Mouse (Mus musculus) CH12.LX (cell line): ENCODE results near the gene Coch. TPM values are rescaled to one million over a fixed set of nuclear protein-coding genes. Genes with fewer than 3 reads are reported as not detected.

Experiments
- DNase-seq: peaks from one replicate; pipeline ENCODE4 v3.0.0-alpha.2; 2013; ENCODE audit errors: extremely low read depth
- H3K27ac ChIP-seq: 2 replicates; pipeline ENCODE4 v1.5.1; 2012; ENCODE audit warnings: low read depth, mild to moderate bottlenecking, control low read depth, moderate library complexity; ENCODE audit not compliant: insufficient read depth
- H3K27me3 ChIP-seq: replicated peaks from 2 replicates; pipeline ENCODE3; 2012; ENCODE audit warnings: inconsistent platforms
- H3K36me3 ChIP-seq, 2 experiments: replicated peaks in 1 of 2; 2 replicates each; pipeline versions ENCODE3 to v1.6.1; 2012; ENCODE audit warnings: inconsistent platforms in 1 of 2, low read length in 1 of 2, mild to moderate bottlenecking in 1 of 2, mixed read lengths in 1 of 2, moderate library complexity in 1 of 2; ENCODE audit not compliant: control insufficient read depth in 1 of 2, insufficient read depth in 1 of 2
- H3K4me1 ChIP-seq, 2 experiments: 2 replicates each; pipeline ENCODE4 v1.6.1; 2012; ENCODE audit warnings: inconsistent platforms in 1 of 2, moderate library complexity in 1 of 2; ENCODE audit not compliant: insufficient read depth in 2 of 2, control insufficient read depth in 1 of 2
- H3K4me2 ChIP-seq: 2 replicates; pipeline ENCODE4 v1.6.1; 2012; ENCODE audit warnings: low read depth, mild to moderate bottlenecking, control low read depth; ENCODE audit not compliant: poor library complexity, insufficient read depth, severe bottlenecking
- H3K4me3 ChIP-seq, 3 experiments: fragments of 150-350 bp in 1 of 3; sonication (generic) in 1 of 3; replicated peaks in 1 of 3; 2 replicates each; pipeline versions ENCODE3 to v1.5.1; 2011 to 2012; ENCODE audit warnings: low read depth in 2 of 3, low read length in 2 of 3, mild to moderate bottlenecking in 2 of 3, moderate library complexity in 2 of 3, control low read depth in 1 of 3, improper control_type of control experiment in 1 of 3, inconsistent platforms in 1 of 3, mixed read lengths in 1 of 3; ENCODE audit not compliant: poor library complexity in 1 of 3
- H3K79me2 ChIP-seq: replicated peaks from 2 replicates; pipeline ENCODE4 v1.6.1; 2012; ENCODE audit warnings: mild to moderate bottlenecking, moderate library complexity; ENCODE audit not compliant: control insufficient read depth, poor library complexity, insufficient read depth, severe bottlenecking; ENCODE audit errors: extremely low read depth
- H3K9ac ChIP-seq: 2 replicates; pipeline ENCODE4 v1.6.1; 2012; ENCODE audit warnings: low read depth, mild to moderate bottlenecking, control low read depth, moderate library complexity; ENCODE audit not compliant: insufficient read depth
- H3K9me3 ChIP-seq: replicated peaks from 2 replicates; pipeline ENCODE3; 2012; ENCODE audit warnings: low read length, inconsistent platforms, mixed read lengths
- BHLHE40 ChIP-seq: IDR thresholded peaks from 2 replicates; pipeline ENCODE4 v1.6.1; 2011; ENCODE audit warnings: mild to moderate bottlenecking, low read depth, low read length, improper control_type of control experiment
- CTCF ChIP-seq, 2 experiments: IDR thresholded peaks in 1 of 2; conservative IDR thresholded peaks in 1 of 2; 2 replicates each; pipeline ENCODE4 v1.5.1; 2011 to 2012; ENCODE audit warnings: low read depth in 2 of 2, low read length in 2 of 2, improper control_type of control experiment in 1 of 2, inconsistent platforms in 1 of 2, mild to moderate bottlenecking in 1 of 2, moderate library complexity in 1 of 2
- E2F4 ChIP-seq: IDR thresholded peaks from 2 replicates; pipeline ENCODE4 v1.6.1; 2011; ENCODE audit warnings: low read depth, low read length, improper control_type of control experiment; ENCODE audit not compliant: insufficient replicate concordance
- ELF1 ChIP-seq: IDR thresholded peaks from 2 replicates; pipeline ENCODE4 v1.6.1; 2014; ENCODE audit warnings: low read depth, mild to moderate bottlenecking, inconsistent platforms, low read length, improper control_type of control experiment
- ETS1 ChIP-seq: conservative IDR thresholded peaks from 2 replicates; pipeline ENCODE4 v1.6.1; 2012; ENCODE audit warnings: low read depth, mild to moderate bottlenecking, inconsistent platforms, low read length, improper control_type of control experiment, moderate library complexity
- GABPA ChIP-seq: IDR thresholded peaks from 2 replicates; pipeline ENCODE4 v1.6.1; 2012; ENCODE audit warnings: low read depth, low read length, improper control_type of control experiment, inconsistent platforms; ENCODE audit not compliant: insufficient replicate concordance
- JUN ChIP-seq: IDR thresholded peaks from 2 replicates; pipeline ENCODE4 v1.6.1; 2011; ENCODE audit warnings: low read depth, mild to moderate bottlenecking, low read length, improper control_type of control experiment, moderate library complexity; ENCODE audit not compliant: insufficient read depth
- MAFK ChIP-seq: IDR thresholded peaks from 2 replicates; pipeline ENCODE4 v1.6.1; 2011; ENCODE audit warnings: low read length, improper control_type of control experiment; ENCODE audit not compliant: insufficient replicate concordance
- MAZ ChIP-seq: IDR thresholded peaks from 2 replicates; pipeline ENCODE4 v1.6.1; 2012; ENCODE audit warnings: low read depth, mild to moderate bottlenecking, inconsistent platforms, low read length, improper control_type of control experiment, moderate library complexity
- MXI1 ChIP-seq: IDR thresholded peaks from 2 replicates; pipeline ENCODE4 v1.6.1; 2011; ENCODE audit warnings: mild to moderate bottlenecking, low read depth, low read length, improper control_type of control experiment
- MYC ChIP-seq: IDR thresholded peaks from 2 replicates; pipeline ENCODE4 v1.6.1; 2011; ENCODE audit warnings: low read depth, mild to moderate bottlenecking, improper control_type of control experiment, low read length
- NRF1 ChIP-seq: IDR thresholded peaks from 2 replicates; pipeline ENCODE4 v1.6.1; 2014; ENCODE audit warnings: low read depth, mild to moderate bottlenecking, inconsistent platforms, low read length, improper control_type of control experiment, moderate library complexity
- PAX5 ChIP-seq: IDR thresholded peaks from 2 replicates; pipeline ENCODE4 v1.6.1; 2012; ENCODE audit warnings: low read length, inconsistent platforms, mixed read lengths
- RAD21 ChIP-seq: IDR thresholded peaks from 2 replicates; pipeline ENCODE4 v1.6.1; 2011; ENCODE audit warnings: low read depth, mild to moderate bottlenecking, low read length, improper control_type of control experiment, moderate library complexity
- SMC3 ChIP-seq: IDR thresholded peaks from 2 replicates; pipeline ENCODE4 v1.6.1; 2011; ENCODE audit warnings: low read depth, low read length, improper control_type of control experiment
- TBP ChIP-seq: conservative IDR thresholded peaks from 2 replicates; pipeline ENCODE4 v1.6.1; 2011; ENCODE audit warnings: low read depth, low read length, improper control_type of control experiment
- USF1 ChIP-seq: IDR thresholded peaks from 2 replicates; pipeline ENCODE4 v1.6.1; 2014; ENCODE audit warnings: low read depth, mild to moderate bottlenecking, inconsistent platforms, low read length, improper control_type of control experiment
- USF2 ChIP-seq: conservative IDR thresholded peaks from 2 replicates; pipeline ENCODE4 v1.6.1; 2011; ENCODE audit warnings: low read depth, low read length, improper control_type of control experiment
- ZC3H11A ChIP-seq: IDR thresholded peaks from 2 replicates; pipeline ENCODE4 v1.6.1; 2012; ENCODE audit warnings: low read depth, mild to moderate bottlenecking, inconsistent platforms, low read length, improper control_type of control experiment
- ZNF384 ChIP-seq: IDR thresholded peaks from 2 replicates; pipeline ENCODE4 v1.6.1; 2012; ENCODE audit warnings: low read depth, low read length, improper control_type of control experiment, inconsistent platforms
- dilution Hi-C: fragments of 300-500 bp; cut with MboI; formaldehyde crosslinking; loops from 2 replicates; pipeline ENCODE4 v1.14.3; 2020; ENCODE audit warnings: low sequenced_read_pairs; ENCODE audit not compliant: extremely low pct_unique_long_range_greater_than_20kb, extremely low pct_ligation_motif_present
- in situ Hi-C: fragments of 300-500 bp; cut with MboI; formaldehyde crosslinking; loops from 3 replicates; pipeline ENCODE4 v1.14.3; 2019; ENCODE audit warnings: low sequenced_read_pairs, low pct_ligation_motif_present, low pct_unique_long_range_greater_than_20kb, mixed read lengths
- polyA plus RNA-seq: library from polyadenylated mRNA; unstranded; fragments of >175 nt; gene quantifications from 2 replicates; pipeline ENCODE4 v1.2.1, GENCODE M21; 2012; ENCODE audit warnings: low read depth; ENCODE audit not compliant: insufficient read length
- total RNA-seq, 2 experiments: library from RNA; depleted of rRNA; stranded (reverse); fragments of 300-350 nt in 1 of 2; fragments of >200 nt in 1 of 2; gene quantifications; 2 replicates each; pipeline ENCODE4 v1.2.3; 2012 to 2014

Coch gene
- total and polyA plus RNA-seq, 3 experiments: not detected

- no peaks in the 10 kb centered on the region for H3K9me3 ChIP-seq
- H3K79me2 ChIP-seq: no peaks in the 10 kb centered on the region; the same call in 1 of the 2 replicates
- in situ Hi-C loops: no loop called here
- DNase-seq: no peak
- H3K27me3 ChIP-seq: no peaks in the 10 kb centered on the region
- H3K4me1 ChIP-seq: no peaks in the 10 kb centered on the region
- no peak overlapping the region for H3K4me3 ChIP-seq
- peaks cover 12 to 51% of the 10 kb centered on the region in 2 experiments for H3K36me3 ChIP-seq
- no peak overlapping the region for H3K4me2 ChIP-seq
- dilution Hi-C loops: no loop called here
- no peak for TF ChIP-seq BHLHE40
- TF ChIP-seq USF2: no peak
- no peak for TF ChIP-seq E2F4
- H3K27ac ChIP-seq: no peak overlapping the region
- no peak overlapping the region for H3K9ac ChIP-seq
Measured at GRCm38 (mm10) chr12:51620572-51620971, 27.4 kb downstream of the Coch start.

DNA sequence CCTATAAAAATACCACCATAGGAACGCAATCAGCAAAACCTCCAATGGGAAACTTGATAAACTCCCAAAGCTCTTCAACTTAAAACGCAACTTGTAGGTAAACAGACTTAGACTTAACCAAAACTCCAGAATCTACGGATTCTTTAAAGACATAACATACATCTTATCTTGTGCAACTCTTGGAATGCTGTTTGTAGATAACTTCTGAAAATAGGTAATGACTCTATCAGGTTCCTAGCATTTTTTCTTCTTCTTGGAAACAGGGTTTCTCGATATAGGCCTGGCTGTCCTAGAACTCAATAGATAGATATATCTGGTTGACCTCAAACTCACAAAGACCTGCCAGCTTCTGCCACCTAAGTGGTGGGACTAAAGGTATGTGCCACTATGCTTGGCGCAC, 28.0 kb downstream of the Coch start:
- Histone ChIP-seq H3K4me3 (no peak overlapping the region), H3K79me2 (no peaks in the 10 kb centered on the region; the same call in 1 of the 2 replicates), H3K4me2 (no peak overlapping the region), H3K9me3 (no peaks in the 10 kb centered on the region), H3K9ac (no peak overlapping the region), H3K36me3 (peaks cover 10 to 52% of the 10 kb centered on the region in 2 experiments), H3K4me1 (no peaks in the 10 kb centered on the region), H3K27ac (no peak overlapping the region), H3K27me3 (no peaks in the 10 kb centered on the region)
- in situ Hi-C loops: no loop called here
- TF ChIP-seq USF1: no peak
- no peak for TF ChIP-seq ELF1
- no peak for TF ChIP-seq ZC3H11A
- TF ChIP-seq CTCF (conservative IDR thresholded peaks at IDR 0.05 in 1 of 2, IDR thresholded peaks at IDR 0.05 in 1 of 2; ENCODE audit: low read depth in 2 of 2, low read length in 2 of 2): no peak
- TF ChIP-seq JUN: no peak
- no peak for TF ChIP-seq E2F4
- TF ChIP-seq TBP: no peak
- TF ChIP-seq GABPA: no peak
- TF ChIP-seq MXI1: no peak
- dilution Hi-C loops: no loop called here
- no peak for DNase-seq

- no peaks in the 10 kb centered on the region; the same call in 1 of the 2 replicates for H3K79me2 ChIP-seq
- no peaks in the 10 kb centered on the region for H3K4me1 ChIP-seq
- no peaks in the 10 kb centered on the region for H3K27me3 ChIP-seq
- TF ChIP-seq MAFK: no peak
- no peak for TF ChIP-seq ETS1
- TF ChIP-seq NRF1: no peak
- TF ChIP-seq RAD21: peak; percentile 80
- TF ChIP-seq ZC3H11A: peak; percentile 33; the same call in 1 of the 2 replicates
- no peak for TF ChIP-seq ELF1
- TF ChIP-seq PAX5: no peak
- TF ChIP-seq MYC: peak; percentile 88
- TF ChIP-seq MAZ: no peak
- TF ChIP-seq ZNF384: no peak
- TF ChIP-seq SMC3: peak; percentile 69
- TF ChIP-seq USF2: no peak
- TF ChIP-seq CTCF (conservative IDR thresholded peaks at IDR 0.05 in 1 of 2, IDR thresholded peaks at IDR 0.05 in 1 of 2; ENCODE audit: low read depth in 2 of 2, low read length in 2 of 2): peak in 1 of 2 experiments; percentile 68; a peak in 2 of 4 replicates
- no peaks in the 10 kb centered on the region for H3K9me3 ChIP-seq
- H3K4me2 ChIP-seq: no peak overlapping the region
- DNase-seq: peak; percentile 34
- in situ Hi-C loops: no loop called here
- H3K36me3 ChIP-seq: peaks cover 6 to 52% of the 10 kb centered on the region in 2 experiments
- dilution Hi-C loops: no loop called here
- no peak overlapping the region for H3K4me3 ChIP-seq
- no peak overlapping the region for H3K9ac ChIP-seq
- H3K27ac ChIP-seq: no peak overlapping the region
Measured at GRCm38 (mm10) chr12:51622670-51623365, 29.7 kb downstream of the Coch start.
